ENCODE assay signal across 19 mouse cellular contexts in the genomic region with DNA sequence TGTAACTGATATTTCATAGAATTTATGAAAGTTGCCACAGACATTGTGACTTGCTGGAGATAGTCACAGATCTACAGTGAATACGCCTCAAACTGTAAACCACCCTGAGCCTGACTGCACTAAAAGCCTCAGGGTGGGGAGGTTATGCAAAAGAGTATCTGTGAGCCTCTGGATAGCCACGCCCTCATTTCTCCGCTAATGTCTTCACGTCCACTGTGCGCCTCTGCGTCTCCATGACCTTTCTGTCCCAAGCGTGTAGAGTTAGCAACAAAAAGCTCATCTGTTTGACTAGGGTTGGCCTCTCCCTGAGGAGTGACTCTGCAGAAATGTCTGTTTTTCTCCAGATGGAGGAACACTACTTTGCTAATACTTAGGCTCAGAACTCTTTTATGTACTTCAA.
A peak's percentile ranks its signal among the peaks of the same experiment; 100 is the strongest.
DNase-seq lines count a peak whose midpoint lies in the region; ATAC-seq and TF ChIP-seq lines count a peak whose summit lies in the region.
"Had no signal": no experiment of that assay in that cellular context is flagged by ENCODE, and none has a peak within 500 bp of the region (broad histone marks: within the 10 kb centered on the region; RNA-seq: fewer than 3 reads in every experiment).

No protein-coding gene starts in this region.

- H3K4me1 ChIP-seq in ES-E14 (ENCODE audit: control insufficient read depth in 2 of 2, insufficient read depth in 2 of 2, low read length in 2 of 2, poor library complexity in 1 of 2): peaks cover 0 to 5% of the 10 kb centered on the region in 2 experiments; a peak in 1 of 4 replicates
- H3K4me1 ChIP-seq in lung, postnatal 0 days (ENCODE audit: insufficient read depth, low read depth, low read length): no peaks in the 10 kb centered on the region
- H3K4me1 ChIP-seq: heart, embryonic 13.5 days; hindbrain, embryonic 12.5 days had no signal

- H3K9ac ChIP-seq in ES-E14 (ENCODE audit: insufficient read depth, low read depth, low read length, poor library complexity, severe bottlenecking): no peak overlapping the region
- no peak overlapping the region for H3K9ac ChIP-seq in lung, postnatal 0 days (replicated peaks; ENCODE audit: low read depth)
- H3K9ac ChIP-seq: heart, embryonic 13.5 days; hindbrain, embryonic 12.5 days had no signal

- TF ChIP-seq EP300 in lung, postnatal 0 days (IDR thresholded peaks at IDR 0.05): no peak

- peak; percentile 59 for ATAC-seq in granulocyte monocyte progenitor cell, adult 5-6 weeks (replicated peaks; ENCODE audit: poor library complexity, severe bottlenecking)
- ATAC-seq in megakaryocyte progenitor cell, adult 5-6 weeks (replicated peaks; ENCODE audit: poor library complexity): peak; percentile 85
- no peak for ATAC-seq in lung, postnatal 0 days

- no peak overlapping the region for H3K27ac ChIP-seq in ES-E14 (ENCODE audit: insufficient read depth, low read depth, low read length, poor library complexity, severe bottlenecking)
- H3K27ac ChIP-seq in lung, postnatal 0 days (ENCODE audit: low read length): no peak overlapping the region
- H3K27ac ChIP-seq: embryonic facial prominence, embryonic 10.5 days; gastrocnemius, adult 2 months; heart, embryonic 13.5 days; hindbrain, embryonic 12.5 days; limb, embryonic 10.5 days; macrophage had no signal

- no peak overlapping the region for H3K4me3 ChIP-seq in ES-E14 (ENCODE audit: insufficient read depth in 1 of 2, low read depth in 1 of 2, low read length in 2 of 2, poor library complexity in 1 of 2, severe bottlenecking in 1 of 2)
- no peak overlapping the region for H3K4me3 ChIP-seq in lung, postnatal 0 days (ENCODE audit: low read depth, low read length)
- H3K4me3 ChIP-seq: embryonic facial prominence, embryonic 10.5 days; gastrocnemius, adult 2 months; heart, embryonic 13.5 days; hindbrain, embryonic 12.5 days; limb, embryonic 10.5 days had no signal

- H3K4me2 ChIP-seq in lung, postnatal 0 days (replicated peaks; ENCODE audit: low read depth, low read length): no peak overlapping the region
- H3K4me2 ChIP-seq: heart, embryonic 13.5 days; hindbrain, embryonic 12.5 days; midbrain, embryonic 11.5 days had no signal

- H3K36me3 ChIP-seq in ES-E14 (ENCODE audit: control insufficient read depth, insufficient read depth, low read length, poor library complexity, severe bottlenecking): no peaks in the 10 kb centered on the region
- no peaks in the 10 kb centered on the region for H3K36me3 ChIP-seq in lung, postnatal 0 days (ENCODE audit: insufficient read depth, low read length)
- H3K36me3 ChIP-seq: embryonic facial prominence, embryonic 10.5 days; heart, embryonic 13.5 days; hindbrain, embryonic 12.5 days; limb, embryonic 10.5 days had no signal

- no peak for TF ChIP-seq CTCF in lung, postnatal 0 days (IDR thresholded peaks at IDR 0.05)

- DNase-seq in ES-E14 (ENCODE audit: low read depth, low spot score): peak; percentile 53
- DNase-seq in c-Kit-negative CD71-positive TER-119-positive erythroid progenitor cells, embryonic 14.5 days (ENCODE audit: low read depth, low spot score): peak; percentile 24
- DNase-seq in thymus, postnatal 25 days: no peak
- DNase-seq in left cerebral cortex, adult 8-10 months (ENCODE audit: low spot score in 2 of 2): no peak
- no peak for DNase-seq in lung, postnatal 0 days (ENCODE audit: low spot score)
- DNase-seq: adrenal gland, adult 8-10 months; cerebellum, adult 9-10 months; gastrocnemius, adult 2 months; kidney, adult 18-20 months; thymus, adult 18-20 months; thymus, postnatal 4 days had no signal

- H3K9me3 ChIP-seq in ES-E14 (ENCODE audit: control insufficient read depth, insufficient read depth, low read depth, low read length): no peaks in the 10 kb centered on the region
- no peaks in the 10 kb centered on the region for H3K9me3 ChIP-seq in lung, postnatal 0 days (ENCODE audit: low read length)
- H3K9me3 ChIP-seq: embryonic facial prominence, embryonic 10.5 days; heart, embryonic 13.5 days; hindbrain, embryonic 12.5 days; limb, embryonic 10.5 days had no signal

- in situ Hi-C loops in ES-E14 (cut with MboI; ENCODE audit: low sequenced_read_pairs in 2 of 2, unreplicated experiment in 2 of 2): no loop called here

- 73% methylated on average over 7 of the region's 7 CpGs for WGBS in lung, postnatal 0 days

- no peaks in the 10 kb centered on the region for H3K27me3 ChIP-seq in lung, postnatal 0 days (replicated peaks; ENCODE audit: insufficient read depth, low read length)
- H3K27me3 ChIP-seq: hindbrain, embryonic 12.5 days had no signal

TF ChIP-seq in ES-E14, 5 proteins besides CTCF, POLR2A, EP300 and RAD21:
- peak; percentile 26; the same call in 1 of the 2 replicates for TF ChIP-seq MAFK (IDR thresholded peaks at IDR 0.05; ENCODE audit: insufficient read depth, low read depth, low read length)
- no peak for TF ChIP-seq ZC3H11A (IDR thresholded peaks at IDR 0.05; ENCODE audit: borderline replicate concordance, low read depth, low read length)
- TF ChIP-seq ZNF384 (IDR thresholded peaks at IDR 0.05; ENCODE audit: low read depth, low read length): no peak
TF ChIP-seq in ES-E14: peak in this region for 1.

Comparison
In these comparisons a context has a peak if more than half of its experiments do, and no peak if none do; other contexts are left out.
1. DNase-seq: peak in ES-E14 (single experiment) and c-Kit-negative CD71-positive TER-119-positive erythroid progenitor cells, embryonic 14.5 days (single experiment); none in thymus, postnatal 25 days (single experiment), left cerebral cortex, adult 8-10 months (0 of 2) and lung, postnatal 0 days (single experiment).